Mouse (Mus musculus): ENCODE data around the gene Myh1.

GRCm38 (mm10) chr11:67204766-67205165, 4.9 kb downstream of the Myh1 start:
- TF ChIP-seq CTCF (IDR thresholded peaks at IDR 0.05): no peak
- no peak for TF ChIP-seq EP300 (IDR thresholded peaks at IDR 0.05; ENCODE audit: insufficient read depth, low read depth, low read length)
